Mouse (Mus musculus) intestine, embryonic 15.5 days (tissue): Measurements from ENCODE around the gene Npcd. TPM values are rescaled to one million over a fixed set of nuclear protein-coding genes. Genes with fewer than 3 reads are reported as not detected.

Source experiments
- ATAC-seq: fragments of 200-750 bp; cut with Nextera tagmentation; 2 replicates; pipeline ENCODE4 v1.8.0; 2017; ENCODE audit warnings: moderate TSS enrichment, moderate library complexity
- H3K27ac ChIP-seq: fragments of 300-500 bp; sonication (generic); 2 replicates; pipeline ENCODE4 v1.5.1; 2015; ENCODE audit warnings: mild to moderate bottlenecking, inconsistent platforms
- H3K27me3 ChIP-seq: fragments of 300-500 bp; sonication (generic); replicated peaks from 2 replicates; pipeline ENCODE4 v1.6.1; 2015; ENCODE audit warnings: inconsistent platforms
- H3K36me3 ChIP-seq: fragments of 300-500 bp; sonication (generic); 2 replicates; pipeline ENCODE4 v1.6.1; 2015; ENCODE audit warnings: inconsistent platforms
- H3K4me1 ChIP-seq: fragments of 300-500 bp; sonication (generic); replicated peaks from 2 replicates; pipeline ENCODE4 v1.6.1; 2015; ENCODE audit warnings: inconsistent platforms
- H3K4me2 ChIP-seq: fragments of 300-500 bp; sonication (generic); replicated peaks from 2 replicates; pipeline ENCODE4 v1.6.1; 2015; ENCODE audit warnings: mild to moderate bottlenecking, inconsistent platforms
- H3K4me3 ChIP-seq: fragments of 300-500 bp; sonication (generic); replicated peaks from 2 replicates; pipeline ENCODE4 v1.5.1; 2015; ENCODE audit warnings: inconsistent platforms
- H3K9ac ChIP-seq: fragments of 300-500 bp; sonication (generic); 2 replicates; pipeline ENCODE4 v1.6.1; 2015; ENCODE audit warnings: inconsistent platforms
- H3K9me3 ChIP-seq: fragments of 300-500 bp; sonication (generic); 2 replicates; pipeline ENCODE4 v1.6.1; 2016; ENCODE audit warnings: inconsistent platforms
- WGBS: fragments of 180-500 bp; shearing (Covaris S2); methylation state at CpG from one replicate; pipeline ENCODE4 v1.1.7; 2015; 5-methylcytosine and 5-hydroxymethylcytosine counted together
- polyA plus RNA-seq: library from polyadenylated mRNA; unstranded; fragments of >200 nt; fragmentation: Nextera tagmentation; extraction: Ambion mirVana; gene quantifications from 2 replicates; pipeline ENCODE4 v1.2.1, GENCODE M21; 2015

Npcd gene
- polyA plus RNA-seq, 1 experiment from 2014 or later: 0.23 TPM

DNA sequence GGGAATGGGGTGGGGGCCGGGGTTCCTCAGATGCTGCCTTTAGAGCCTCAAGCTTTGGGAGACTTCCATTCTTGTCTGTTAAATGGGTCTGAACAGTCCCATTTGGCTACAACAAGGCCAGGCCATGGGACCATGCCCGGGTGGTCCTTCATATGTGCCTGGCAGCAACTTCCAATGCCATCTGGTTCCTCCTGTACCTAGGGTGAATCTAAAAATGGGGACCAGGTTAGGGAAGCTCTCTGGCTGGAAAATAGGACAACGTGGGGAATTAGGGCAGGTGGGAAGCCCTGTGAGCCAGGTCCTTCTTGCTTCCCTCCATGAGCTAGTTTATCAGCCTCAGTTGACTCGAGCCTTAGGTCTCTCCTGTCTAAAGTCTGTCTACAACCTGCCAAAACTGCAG, 23.0 kb downstream of the Npcd start:
- Histone ChIP-seq H3K9me3 (no peaks in the 10 kb centered on the region), H3K36me3 (no peaks in the 10 kb centered on the region), H3K27me3 (peaks cover 20% of the 10 kb centered on the region), H3K4me3 (no peak overlapping the region), H3K27ac (no peak overlapping the region), H3K4me2 (no peak overlapping the region), H3K9ac (no peak overlapping the region), H3K4me1 (no peaks in the 10 kb centered on the region)
- 65% methylated on average over 4 of the region's 4 CpGs for WGBS
- no peak for ATAC-seq

DNA sequence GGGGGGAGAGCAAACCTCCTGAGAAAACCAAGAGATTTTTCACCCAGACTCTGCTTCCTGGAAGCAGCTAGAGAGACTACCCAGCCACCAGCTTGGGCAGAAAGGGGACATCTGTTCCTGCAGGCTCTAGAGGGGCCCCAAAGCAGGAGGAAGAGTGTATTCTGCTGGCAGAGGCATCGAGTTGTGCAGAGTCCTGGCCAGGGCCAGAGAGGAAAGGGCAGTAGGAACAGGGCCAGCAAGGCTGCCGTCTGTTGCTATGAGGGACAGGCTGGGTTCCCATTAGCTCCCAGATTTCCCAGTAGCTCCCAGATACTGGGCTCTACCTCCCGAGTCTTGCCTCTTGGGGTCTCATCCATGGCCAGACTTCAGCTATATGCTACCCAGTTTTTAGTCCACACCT, 24.0 kb downstream of the Npcd start:
- Histone ChIP-seq H3K27ac (no peak overlapping the region), H3K27me3 (peaks cover 29% of the 10 kb centered on the region), H3K9ac (no peak overlapping the region), H3K4me1 (no peaks in the 10 kb centered on the region), H3K4me3 (no peak overlapping the region), H3K4me2 (no peak overlapping the region), H3K36me3 (no peaks in the 10 kb centered on the region), H3K9me3 (no peaks in the 10 kb centered on the region; the same call in 1 of the 2 replicates)
- WGBS: 71% methylated on average over 3 of the region's 3 CpGs
- ATAC-seq: no peak

- 56% methylated on average over 5 of the region's 5 CpGs for WGBS
- Histone ChIP-seq H3K27ac (no peak overlapping the region), H3K9ac (no peak overlapping the region), H3K36me3 (no peaks in the 10 kb centered on the region), H3K27me3 (peaks cover 43% of the 10 kb centered on the region), H3K4me1 (peaks cover 12% of the 10 kb centered on the region), H3K9me3 (no peaks in the 10 kb centered on the region; the same call in 1 of the 2 replicates), H3K4me3 (no peak overlapping the region), H3K4me2 (no peak overlapping the region)
- no peak for ATAC-seq
Measured at GRCm38 (mm10) chr15:79808658-79809057, 25.4 kb downstream of the Npcd start.

GRCm38 (mm10) chr15:79808114-79808513, 25.9 kb downstream of the Npcd start:
- WGBS: 35% methylated on average over 5 of the region's 5 CpGs
- peak; percentile 25; the same call in 1 of the 2 replicates for ATAC-seq
- H3K9ac ChIP-seq: no peak overlapping the region
- peaks cover 15% of the 10 kb centered on the region for H3K4me1 ChIP-seq
- H3K4me2 ChIP-seq: no peak overlapping the region
- no peaks in the 10 kb centered on the region for H3K36me3 ChIP-seq
- H3K4me3 ChIP-seq: no peak overlapping the region
- H3K9me3 ChIP-seq: no peaks in the 10 kb centered on the region; the same call in 1 of the 2 replicates
- H3K27ac ChIP-seq: no peak overlapping the region
- peaks cover 48% of the 10 kb centered on the region for H3K27me3 ChIP-seq

DNA sequence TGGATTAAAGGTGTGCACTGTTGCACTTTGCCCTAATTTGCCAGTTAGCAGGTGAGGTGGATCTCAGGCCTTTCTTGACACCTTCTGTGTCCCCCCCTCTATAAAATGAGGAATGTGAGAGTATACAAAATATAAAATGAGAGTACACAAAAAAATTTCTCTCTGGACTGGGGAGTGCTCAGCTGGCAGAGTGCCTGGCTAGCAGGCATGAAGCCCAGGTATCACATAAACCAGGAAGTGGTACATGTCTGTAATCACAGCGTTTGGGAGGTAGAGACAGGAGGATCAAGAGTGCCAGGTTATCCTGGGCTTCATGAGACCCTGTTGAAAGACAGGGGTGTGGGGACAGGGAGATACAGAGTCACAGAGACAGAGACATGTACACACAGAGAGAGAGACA, 27.0 kb downstream of the Npcd start:
- no peak for ATAC-seq
- WGBS: 42% methylated on average over 1 of the region's 1 CpGs

DNA sequence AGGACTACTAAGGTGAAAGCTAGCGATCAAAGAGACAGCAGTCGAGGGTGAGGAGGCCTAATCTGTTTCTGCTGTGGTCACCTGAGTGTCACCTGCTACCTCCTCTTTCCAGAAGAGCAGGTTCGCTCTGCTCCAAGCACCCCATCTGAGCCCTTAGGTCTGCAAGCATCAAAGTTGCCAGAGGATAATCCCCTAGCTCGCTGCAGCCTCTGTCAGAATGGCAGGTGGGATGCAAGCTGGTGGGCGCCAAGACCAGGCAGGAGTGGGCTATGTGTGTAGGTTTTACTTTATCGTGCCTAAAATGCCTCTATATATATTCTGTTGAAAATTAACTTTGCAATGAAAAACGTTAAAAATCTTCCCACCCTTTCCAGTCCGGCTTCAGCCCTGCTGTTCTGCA, 28.8 kb downstream of the Npcd start:
- no peaks in the 10 kb centered on the region for H3K36me3 ChIP-seq
- peaks cover 70% of the 10 kb centered on the region for H3K27me3 ChIP-seq
- H3K4me2 ChIP-seq: peak overlapping the region; percentile 98; the same call in 1 of the 2 replicates
- H3K9ac ChIP-seq: no peak overlapping the region
- 23% methylated on average over 8 of the region's 8 CpGs for WGBS
- no peaks in the 10 kb centered on the region; the same call in 1 of the 2 replicates for H3K9me3 ChIP-seq
- ATAC-seq: no peak
- H3K4me1 ChIP-seq: peaks cover 15% of the 10 kb centered on the region
- peak overlapping the region; percentile 61; the same call in 1 of the 2 replicates for H3K4me3 ChIP-seq
- no peak overlapping the region for H3K27ac ChIP-seq

More for the DNA sequence above, 27.0 kb downstream of the Npcd start:
- Histone ChIP-seq H3K27ac (no peak overlapping the region), H3K9ac (no peak overlapping the region), H3K36me3 (no peaks in the 10 kb centered on the region), H3K27me3 (peaks cover 57% of the 10 kb centered on the region), H3K9me3 (no peaks in the 10 kb centered on the region; the same call in 1 of the 2 replicates), H3K4me1 (peaks cover 15% of the 10 kb centered on the region), H3K4me3 (no peak overlapping the region), H3K4me2 (no peak overlapping the region)

GRCm38 (mm10) chr15:79804352-79805071, 29.5 kb downstream of the Npcd start, which contains the start of gene Nptxr:
Gene Nptxr (minus strand): TSS chr15:79804766.
- H3K4me1 ChIP-seq: peaks cover 15% of the 10 kb centered on the region
- WGBS: under 1% methylated on average over 80 of the region's 91 CpGs
- peak; percentile 89 for ATAC-seq
- 0 out of 2 replicates have a peak within 1 kb of the TSS, but pooled peaks have one; percentile 9 for H3K27ac ChIP-seq
- H3K4me2 ChIP-seq: peak within 1 kb of the TSS; percentile 98
- no peaks in the 10 kb centered on the region; the same call in 1 of the 2 replicates for H3K9me3 ChIP-seq
- H3K9ac ChIP-seq: peak within 1 kb of the TSS; percentile 51
- H3K27me3 ChIP-seq: peaks cover 71% of the 10 kb centered on the region
- H3K36me3 ChIP-seq: no peaks in the 10 kb centered on the region
- H3K4me3 ChIP-seq: peak within 1 kb of the TSS; percentile 61

- H3K27me3 ChIP-seq: peaks cover 69% of the 10 kb centered on the region
- 4% methylated on average over 81 of the region's 81 CpGs for WGBS
- H3K27ac ChIP-seq: no peak overlapping the region
- no peaks in the 10 kb centered on the region; the same call in 1 of the 2 replicates for H3K9me3 ChIP-seq
- H3K4me1 ChIP-seq: peaks cover 15% of the 10 kb centered on the region
- peak overlapping the region; percentile 98 for H3K4me2 ChIP-seq
- ATAC-seq: no peak; the same call in 1 of the 2 replicates
- no peaks in the 10 kb centered on the region for H3K36me3 ChIP-seq
- H3K9ac ChIP-seq: peak overlapping the region; percentile 51
- peak overlapping the region; percentile 61 for H3K4me3 ChIP-seq
Measured at GRCm38 (mm10) chr15:79803533-79804351, 30.3 kb downstream of the Npcd start.

DNA sequence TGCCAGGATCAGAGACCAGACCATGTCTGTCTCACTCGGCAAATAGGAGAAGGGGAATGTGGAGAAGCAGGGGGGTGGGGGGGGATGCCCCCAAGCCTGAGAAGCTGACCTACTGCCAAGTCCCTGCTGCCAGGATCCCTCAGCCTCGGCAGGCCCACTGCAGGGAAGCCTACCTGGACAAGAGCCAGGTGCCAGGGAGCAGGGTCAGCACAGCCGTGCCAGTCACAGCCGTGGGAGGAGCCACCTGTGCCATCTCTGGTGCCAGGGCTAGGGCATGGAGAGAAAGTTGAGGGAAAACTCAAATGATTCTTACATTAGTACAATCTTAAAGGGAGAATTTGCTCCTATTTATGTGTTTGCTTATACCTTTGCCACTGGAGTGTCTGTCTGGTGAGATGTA, 31.7 kb downstream of the Npcd start:
- Histone ChIP-seq H3K27ac (no peak overlapping the region), H3K4me3 (no peak overlapping the region), H3K9me3 (no peaks in the 10 kb centered on the region; the same call in 1 of the 2 replicates), H3K4me2 (no peak overlapping the region), H3K4me1 (peaks cover 15% of the 10 kb centered on the region), H3K9ac (no peak overlapping the region), H3K36me3 (no peaks in the 10 kb centered on the region), H3K27me3 (peaks cover 62% of the 10 kb centered on the region)
- ATAC-seq: no peak
- 64% methylated on average over 4 of the region's 4 CpGs for WGBS

- ATAC-seq: no peak
- peaks cover 57% of the 10 kb centered on the region for H3K27me3 ChIP-seq
- H3K36me3 ChIP-seq: no peaks in the 10 kb centered on the region
- WGBS: 63% methylated on average over 2 of the region's 2 CpGs
- H3K9ac ChIP-seq: no peak overlapping the region
- no peak overlapping the region for H3K27ac ChIP-seq
- peaks cover 15% of the 10 kb centered on the region for H3K4me1 ChIP-seq
- H3K4me2 ChIP-seq: no peak overlapping the region
- H3K9me3 ChIP-seq: no peaks in the 10 kb centered on the region; the same call in 1 of the 2 replicates
- H3K4me3 ChIP-seq: no peak overlapping the region
Measured at GRCm38 (mm10) chr15:79801646-79802045, 32.4 kb downstream of the Npcd start.

DNA sequence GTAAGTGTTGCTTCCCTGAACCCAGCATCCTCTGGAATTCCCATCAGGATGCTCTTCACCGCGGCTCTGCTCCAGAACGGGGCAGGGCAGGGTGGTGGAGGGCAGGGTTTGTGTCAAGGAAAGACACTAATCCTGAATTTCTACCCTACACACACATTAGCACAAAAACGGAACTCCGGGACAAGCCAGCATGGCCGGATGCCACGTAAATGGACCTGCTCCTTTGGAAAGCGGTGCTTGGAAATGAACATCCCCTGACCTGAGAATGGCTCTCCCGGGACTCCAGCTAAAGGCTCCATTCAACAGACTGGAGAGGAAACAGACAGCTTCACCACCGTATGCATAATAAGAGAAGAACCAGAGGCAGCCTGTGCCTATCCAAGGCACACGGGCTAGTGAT, 33.3 kb downstream of the Npcd start:
- WGBS: 60% methylated on average over 11 of the region's 11 CpGs
- Histone ChIP-seq H3K27me3 (peaks cover 48% of the 10 kb centered on the region), H3K4me2 (no peak overlapping the region), H3K36me3 (no peaks in the 10 kb centered on the region), H3K27ac (no peak overlapping the region), H3K9me3 (no peaks in the 10 kb centered on the region; the same call in 1 of the 2 replicates), H3K9ac (no peak overlapping the region), H3K4me3 (no peak overlapping the region), H3K4me1 (peaks cover 15% of the 10 kb centered on the region)
- no peak for ATAC-seq

DNA sequence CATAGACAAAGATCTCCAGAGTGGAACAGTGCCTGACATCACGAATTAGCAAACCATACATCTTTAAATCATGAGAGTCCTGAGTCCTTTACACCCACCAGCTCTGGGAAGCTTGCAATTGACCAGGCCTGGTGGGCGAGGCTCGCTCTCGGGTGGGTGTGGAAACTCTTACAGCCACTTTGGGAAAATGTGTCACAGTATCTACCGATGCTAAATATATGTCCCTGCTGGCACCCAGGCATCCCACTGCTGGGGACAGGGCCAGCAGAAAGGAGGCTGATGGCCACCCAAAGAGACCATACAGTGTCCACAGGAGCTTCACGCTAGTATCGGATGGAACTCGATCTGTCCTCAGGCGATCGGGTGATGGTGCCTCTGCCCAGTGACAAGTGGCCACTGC, 35.4 kb downstream of the Npcd start:
- H3K9ac ChIP-seq: no peak overlapping the region
- peaks cover 2% of the 10 kb centered on the region for H3K4me1 ChIP-seq
- H3K4me3 ChIP-seq: no peak overlapping the region
- no peak overlapping the region for H3K4me2 ChIP-seq
- 90% methylated on average over 10 of the region's 10 CpGs for WGBS
- no peaks in the 10 kb centered on the region for H3K9me3 ChIP-seq
- no peak for ATAC-seq
- H3K27ac ChIP-seq: no peak overlapping the region
- peaks cover 28% of the 10 kb centered on the region for H3K27me3 ChIP-seq
- no peaks in the 10 kb centered on the region for H3K36me3 ChIP-seq
